Mouse (Mus musculus): ENCODE data around the gene Tapbp.

DNA sequence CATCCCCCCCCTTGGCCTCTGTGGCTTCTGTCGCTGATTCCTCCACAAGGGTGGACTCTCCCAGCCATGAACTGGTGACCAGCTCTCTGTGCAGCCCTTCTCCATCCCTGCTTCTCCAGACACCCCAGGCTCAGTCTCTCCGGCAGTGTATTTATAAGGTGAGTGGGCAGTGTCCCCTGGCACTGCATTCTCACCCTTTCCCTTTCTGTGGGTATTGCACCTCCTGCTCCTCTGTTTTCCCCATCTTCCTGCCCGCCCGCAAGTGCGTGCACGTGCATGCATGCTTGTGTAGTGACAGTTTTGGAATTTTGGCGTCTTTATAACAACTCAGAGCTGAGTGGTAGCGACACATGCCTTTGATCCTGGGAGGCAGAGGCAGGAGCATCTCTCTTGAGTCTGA lies 1.8 kb upstream of the Tapbp start:
- TF ChIP-seq POU5F1 (IDR thresholded peaks at IDR 0.05; ENCODE audit: borderline replicate concordance, low read length) (no peak), CTCF (conservative IDR thresholded peaks at IDR 0.05; ENCODE audit: low read length) (no peak)

Measured in E14TG2a.4 (cell line).